Mouse (Mus musculus) hindbrain, postnatal 0 days (tissue): Measurements from ENCODE around the gene Galnt12. TPM values are rescaled to one million over a fixed set of nuclear protein-coding genes. Genes with fewer than 3 reads are reported as not detected.
A peak's percentile ranks its signal among the peaks of the same experiment; 100 is the strongest.

Experiments used
- ATAC-seq: fragments of 200-750 bp; cut with Nextera tagmentation; 2 replicates; pipeline ENCODE4 v1.8.0; 2017; ENCODE audit warnings: mild to moderate bottlenecking, moderate TSS enrichment, moderate library complexity
- DNase-seq: peaks from one replicate; pipeline ENCODE4 v3.0.0-alpha.2; 2015; ENCODE audit warnings: low spot score
- H3K27ac ChIP-seq: fragments of 300-500 bp; sonication (generic); 2 replicates; pipeline ENCODE4 v1.5.1; 2014; ENCODE audit warnings: mild to moderate bottlenecking
- H3K27me3 ChIP-seq: fragments of 300-500 bp; sonication (generic); 2 replicates; pipeline ENCODE4 v1.6.1; 2014; ENCODE audit warnings: low read length, mixed read lengths; ENCODE audit not compliant: insufficient read depth
- H3K36me3 ChIP-seq: fragments of 300-500 bp; sonication (generic); 2 replicates; pipeline ENCODE4 v1.6.1; 2014; ENCODE audit warnings: low read length, mixed read lengths; ENCODE audit not compliant: insufficient read depth
- H3K4me1 ChIP-seq: fragments of 300-500 bp; sonication (generic); 2 replicates; pipeline ENCODE4 v1.6.1; 2014; ENCODE audit warnings: antibody characterized with exemption, low read length, mixed read lengths; ENCODE audit not compliant: insufficient read depth
- H3K4me2 ChIP-seq: fragments of 300-500 bp; sonication (generic); 2 replicates; pipeline ENCODE4 v1.6.1; 2014; ENCODE audit warnings: low read depth, mild to moderate bottlenecking, low read length, moderate library complexity, mixed read lengths
- H3K4me3 ChIP-seq: fragments of 300-500 bp; sonication (generic); 2 replicates; pipeline ENCODE4 v1.5.1; 2014; ENCODE audit warnings: low read length
- H3K9ac ChIP-seq: fragments of 300-500 bp; sonication (generic); replicated peaks from 2 replicates; pipeline ENCODE4 v1.6.1; 2014; ENCODE audit warnings: mild to moderate bottlenecking, low read length, moderate library complexity, mixed read lengths
- H3K9me3 ChIP-seq: fragments of 300-500 bp; sonication (generic); 2 replicates; pipeline ENCODE4 v1.6.1; 2016; ENCODE audit warnings: low read length, mixed read lengths
- CTCF ChIP-seq: IDR thresholded peaks from 2 replicates; pipeline ENCODE4 v1.5.1; 2016; ENCODE audit warnings: antibody characterized with exemption, control low read depth, low read depth
- WGBS: fragments of 180-500 bp; shearing (Covaris S2); extraction: QIAGEN DNeasy Blood & Tissue Kit; methylation state at CpG from one replicate; pipeline ENCODE4 v1.1.7; 2014; 5-methylcytosine and 5-hydroxymethylcytosine counted together
- polyA plus RNA-seq: library from polyadenylated mRNA; unstranded; fragments of >200 nt; fragmentation: Nextera tagmentation; extraction: Ambion mirVana; gene quantifications from 2 replicates; pipeline ENCODE4 v1.2.1, GENCODE M21; 2015
- total RNA-seq: library from RNA; depleted of rRNA; stranded (reverse); fragments of >200 nt; gene quantifications from 2 replicates; pipeline ENCODE4 v1.2.3, GENCODE M21; 2014; rRNA removed

Gene Galnt12
- total RNA-seq (1.5 and 1.7 TPM in 2 replicates), polyA plus RNA-seq (1.2 and 1.4 TPM in 2 replicates)

- Histone ChIP-seq H3K4me2 (peak within 1 kb of the TSS; percentile 99), H3K9ac (peak within 1 kb of the TSS; percentile 66), H3K36me3 (no peaks in the 10 kb centered on the region), H3K9me3 (no peaks in the 10 kb centered on the region), H3K27me3 (0 out of 2 replicates have a peak, but pooled peaks cover 8% of the 10 kb centered on the region), H3K4me3 (peak within 1 kb of the TSS; percentile 66), H3K27ac (no peak within 1 kb of the TSS), H3K4me1 (peaks cover 7% of the 10 kb centered on the region)
- WGBS: 1% methylated on average over 58 of the region's 74 CpGs
- ATAC-seq (peak; percentile 75), DNase-seq (peak; percentile 46)
- TF ChIP-seq CTCF: no peak
These were observed at the start of gene Galnt12 for GRCm38 (mm10) chr4:47091493-47092386. TSS of gene Galnt12 (plus strand) at chr4:47091909.

GRCm38 (mm10) chr4:47043866-47044265, 47.8 kb upstream of the Galnt12 start:
- no peak for ATAC-seq
- 79% methylated on average over 9 of the region's 9 CpGs for WGBS
- Histone ChIP-seq H3K9ac (no peak overlapping the region), H3K4me1 (no peaks in the 10 kb centered on the region), H3K4me2 (no peak overlapping the region), H3K9me3 (no peaks in the 10 kb centered on the region), H3K36me3 (peaks cover 9% of the 10 kb centered on the region; the same call in 1 of the 2 replicates), H3K27ac (no peak overlapping the region), H3K4me3 (no peak overlapping the region), H3K27me3 (no peaks in the 10 kb centered on the region)
- peak; percentile 32 for DNase-seq
- TF ChIP-seq CTCF: no peak

- peaks cover 5% of the 10 kb centered on the region; the same call in 1 of the 2 replicates for H3K4me1 ChIP-seq
- no peak overlapping the region for H3K9ac ChIP-seq
- peak; percentile 53 for TF ChIP-seq CTCF
- WGBS: 92% methylated on average over 6 of the region's 6 CpGs
- H3K9me3 ChIP-seq: no peaks in the 10 kb centered on the region
- H3K36me3 ChIP-seq: no peaks in the 10 kb centered on the region
- H3K4me3 ChIP-seq: no peak overlapping the region
- H3K27ac ChIP-seq: no peak overlapping the region
- DNase-seq (peak; percentile 52), ATAC-seq (no peak)
- H3K27me3 ChIP-seq: no peaks in the 10 kb centered on the region
- H3K4me2 ChIP-seq: no peak overlapping the region
These were observed 44.7 kb upstream of the Galnt12 start for GRCm38 (mm10) chr4:47046974-47047373.

- no peak overlapping the region for H3K9ac ChIP-seq
These were observed 43.9 kb upstream of the Galnt12 start for GRCm38 (mm10) chr4:47047765-47048164.

DNA sequence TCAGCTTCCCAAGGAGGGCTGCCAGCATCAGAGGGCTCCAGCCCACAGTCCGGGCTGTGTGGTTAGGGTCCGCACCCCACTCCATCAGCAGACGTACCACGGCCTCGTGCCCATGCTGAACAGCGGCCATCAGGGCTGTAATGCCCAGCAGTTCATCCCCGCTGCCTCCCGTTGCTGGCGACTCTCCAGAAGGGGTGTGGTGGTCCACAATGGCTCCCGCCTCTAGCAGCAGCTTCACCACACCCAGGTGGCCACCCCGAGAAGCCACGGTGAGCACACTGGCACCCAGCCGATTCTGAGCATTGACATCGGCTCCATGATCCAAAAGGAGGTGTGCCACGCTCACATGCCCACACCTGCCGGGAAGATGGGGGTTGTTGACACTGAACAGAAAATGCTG, 42.5 kb upstream of the Galnt12 start:
- H3K36me3 ChIP-seq: no peaks in the 10 kb centered on the region
- no peaks in the 10 kb centered on the region for H3K27me3 ChIP-seq
- no peak for ATAC-seq
- no peak overlapping the region for H3K4me3 ChIP-seq
- H3K4me1 ChIP-seq: peaks cover 5% of the 10 kb centered on the region; the same call in 1 of the 2 replicates
- H3K9ac ChIP-seq: no peak overlapping the region
- DNase-seq: no peak
- WGBS: 87% methylated on average over 16 of the region's 16 CpGs
- H3K27ac ChIP-seq: no peak overlapping the region
- no peaks in the 10 kb centered on the region for H3K9me3 ChIP-seq
- no peak for TF ChIP-seq CTCF
- H3K4me2 ChIP-seq: no peak overlapping the region

More at GRCm38 (mm10) chr4:47047765-47048164, 43.9 kb upstream of the Galnt12 start:
- no peak overlapping the region for H3K4me2 ChIP-seq
- no peaks in the 10 kb centered on the region for H3K36me3 ChIP-seq
- H3K4me3 ChIP-seq: no peak overlapping the region
- DNase-seq (no peak), ATAC-seq (no peak)
- 76% methylated on average over 4 of the region's 4 CpGs for WGBS
- TF ChIP-seq CTCF: no peak
- H3K4me1 ChIP-seq: peaks cover 5% of the 10 kb centered on the region; the same call in 1 of the 2 replicates
- H3K27me3 ChIP-seq: no peaks in the 10 kb centered on the region
- H3K27ac ChIP-seq: no peak overlapping the region
- no peaks in the 10 kb centered on the region for H3K9me3 ChIP-seq

GRCm38 (mm10) chr4:47050167-47050566, 41.5 kb upstream of the Galnt12 start:
- DNase-seq: peak; percentile 83
- no peaks in the 10 kb centered on the region for H3K36me3 ChIP-seq
- no peak overlapping the region for H3K4me3 ChIP-seq
- H3K9me3 ChIP-seq: no peaks in the 10 kb centered on the region
- no peaks in the 10 kb centered on the region for H3K27me3 ChIP-seq
- WGBS: 0% methylated on average over 1 of the region's 1 CpGs
- TF ChIP-seq CTCF: peak; percentile 99
- no peak overlapping the region for H3K9ac ChIP-seq
- no peak overlapping the region for H3K27ac ChIP-seq
- H3K4me1 ChIP-seq: peaks cover 5% of the 10 kb centered on the region; the same call in 1 of the 2 replicates
- no peak overlapping the region for H3K4me2 ChIP-seq
- ATAC-seq: peak; percentile 68
